17 mouse cellular contexts compared by ENCODE assay signal in the genomic region with DNA sequence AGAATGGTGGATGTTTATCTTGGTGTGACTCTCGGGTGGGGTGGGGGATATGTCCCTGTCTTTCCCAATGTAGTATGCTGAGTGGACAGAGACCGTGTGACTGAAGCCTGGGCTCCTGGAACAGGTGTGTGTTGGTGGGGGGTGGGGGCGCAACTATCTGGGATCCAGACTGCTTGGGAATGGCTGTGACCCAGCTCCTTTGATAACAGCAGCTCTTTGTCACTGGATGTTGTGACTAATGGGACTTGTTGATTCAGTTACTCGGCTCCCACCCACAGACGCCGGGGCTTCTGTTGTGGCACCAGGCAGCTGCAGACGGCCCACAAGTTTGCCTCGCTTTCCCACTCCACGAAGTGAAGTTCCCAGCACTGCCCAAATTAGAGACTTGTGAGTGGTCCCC. TPM values are rescaled to one million over a fixed set of nuclear protein-coding genes. Genes with fewer than 3 reads are reported as not detected.
DNase-seq lines count a peak whose midpoint lies in the region; TF ChIP-seq lines count a peak whose summit lies in the region.
"Had no signal": no experiment of that assay in that cellular context is flagged by ENCODE, and none has a peak within 500 bp of the region (broad histone marks: within the 10 kb centered on the region; RNA-seq: fewer than 3 reads in every experiment).

No protein-coding gene starts in this region.

- intact Hi-C loops in left cerebral cortex, adult 2 months (cut with DNase I), result no loop called here

- TF ChIP-seq CTCF in left cerebral cortex, adult 2 months (IDR thresholded peaks at IDR 0.05), result no peak

- no peak overlapping the region for H3K4me3 ChIP-seq in left cerebral cortex, adult 2 months
- H3K4me3 ChIP-seq: embryonic facial prominence, embryonic 12.5 days; forebrain, embryonic 13.5 days; hindbrain, embryonic 15.5 days; midbrain, embryonic 10.5 days had no signal

- DNase-seq in frontal cortex, adult 2 months (ENCODE audit: extremely low spot score in 1 of 2, low spot score in 1 of 2), result peak; percentile 8 to 19
- no peak for DNase-seq in frontal cortex, postnatal 14 days (ENCODE audit: low spot score in 2 of 2)
- peak; percentile 18 to 29 for DNase-seq in left cerebral cortex, adult 2 months (ENCODE audit: extremely low spot score in 1 of 2, low spot score in 2 of 2)
- no peak for DNase-seq in left cerebral cortex, adult 8-10 months (ENCODE audit: low spot score in 2 of 2)
- peak; percentile 26 for DNase-seq in right cerebral cortex, adult 18-20 months
- DNase-seq in right cerebral cortex, postnatal 25 days, result no peak
- no peak for DNase-seq in cerebellum, adult 18-20 months
- no peak for DNase-seq in T-cell, adult 2 months (ENCODE audit: low spot score)
- DNase-seq: adrenal gland, postnatal 36 days; cerebellum, adult 11 months; cerebellum, postnatal 10 days; kidney, adult 8-10 months; kidney, postnatal 10 days had no signal

- H3K27ac ChIP-seq in left cerebral cortex, adult 2 months, result no peak overlapping the region
- H3K27ac ChIP-seq: embryonic facial prominence, embryonic 12.5 days; forebrain, embryonic 13.5 days; hindbrain, embryonic 15.5 days; midbrain, embryonic 10.5 days had no signal

RNA-seq across cellular contexts. Expression of gene Sdc1, which starts 13.1 kb away (rescaled TPM):
- 4.5 and 4.7 TPM in 2 replicates for polyA plus RNA-seq in frontal cortex, adult 2 months (2012; rRNA removed)
- total RNA-seq in left cerebral cortex, adult 2 months (2021), result 1 to 10 TPM; 1.5 to 1.7 TPM
- total RNA-seq in left cerebral cortex, adult 8-10 months (2022), result 1 to 10 TPM in 3 of 4 experiments, under 1 TPM in 1; 0.87 to 1.7 (median 1.4) TPM

Comparison
In these comparisons a context has a peak if more than half of its experiments do, and no peak if none do; other contexts are left out.
1. DNase-seq: peak in frontal cortex, adult 2 months (2 of 2), left cerebral cortex, adult 2 months (2 of 2) and right cerebral cortex, adult 18-20 months (single experiment); none in frontal cortex, postnatal 14 days (0 of 2), left cerebral cortex, adult 8-10 months (0 of 2), right cerebral cortex, postnatal 25 days (single experiment), cerebellum, adult 18-20 months (0 of 2) and T-cell, adult 2 months (single experiment).